Mouse (Mus musculus): ENCODE data around the gene Raly. TPM values are rescaled to one million over a fixed set of nuclear protein-coding genes. Genes with fewer than 3 reads are reported as not detected.
"Not testable (repeated sequence)": the region's sequence is repeated elsewhere in the genome, so short reads cannot be mapped to it uniquely, and the experiment has no call there.

Raly gene
- total RNA-seq, 2 experiments from 2014 or later: 78.6 to 81.5 TPM

DNA sequence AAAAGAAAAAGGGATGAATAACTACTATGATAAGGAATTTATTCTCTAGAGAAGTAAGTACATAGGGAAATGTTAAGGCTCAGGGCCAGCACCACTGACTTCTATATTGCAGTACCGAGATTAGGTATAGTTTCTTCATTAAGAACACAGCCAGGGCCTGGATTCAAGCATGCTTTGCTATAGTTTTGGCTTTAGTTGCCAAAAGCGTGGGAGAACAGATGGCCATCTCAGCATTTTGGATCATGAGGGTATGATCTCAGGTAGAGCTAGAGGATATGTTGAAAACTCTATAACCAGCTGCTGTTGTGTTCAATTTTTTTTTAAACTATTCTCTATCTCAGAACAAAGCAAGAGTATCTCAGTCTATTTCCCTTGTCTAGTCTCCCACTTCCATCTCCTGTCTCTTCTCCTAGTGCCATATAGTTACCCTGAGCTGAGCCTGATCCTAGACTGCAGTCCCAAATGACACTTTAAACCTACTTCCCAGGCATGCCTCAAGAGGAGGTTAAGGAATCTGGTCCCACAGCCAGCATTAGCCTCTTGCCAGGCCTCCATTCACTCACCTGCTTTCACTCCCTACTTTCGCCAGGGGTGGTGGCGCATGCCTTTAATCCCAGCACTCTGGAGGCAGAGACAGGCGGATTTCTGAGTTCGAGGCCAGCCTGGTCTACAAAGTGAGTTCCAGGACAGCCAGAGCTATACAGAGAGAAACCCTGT is 43.4 kb downstream of the Raly start:
- DNase-seq (ENCODE audit: low spot score in 2 of 2): no peak

DNA sequence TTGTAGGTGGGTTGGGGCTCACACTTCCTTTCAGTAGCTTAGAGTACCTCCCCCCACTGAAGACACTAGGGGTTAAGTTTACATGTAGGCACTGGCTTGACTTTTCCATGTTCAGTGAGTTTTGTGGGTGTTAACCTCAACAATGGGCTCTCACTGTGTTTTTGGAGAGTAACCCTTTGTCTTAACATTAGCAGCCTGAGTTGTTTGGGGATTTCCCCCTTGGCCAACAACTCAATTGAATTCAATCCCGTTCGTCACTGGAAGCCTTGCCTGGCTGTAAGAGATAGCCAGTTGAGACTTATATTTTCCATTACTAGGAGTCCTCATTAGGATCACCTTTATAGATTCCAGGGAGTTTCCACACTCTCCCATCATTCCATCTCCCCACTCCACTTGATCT is 45.6 kb downstream of the Raly start:
- no peak for DNase-seq (ENCODE audit: low spot score in 2 of 2)

- no peak for DNase-seq (ENCODE audit: low spot score in 2 of 2)
These were observed 57.2 kb downstream of the Raly start for GRCm38 (mm10) chr2:154848086-154848485.

DNA sequence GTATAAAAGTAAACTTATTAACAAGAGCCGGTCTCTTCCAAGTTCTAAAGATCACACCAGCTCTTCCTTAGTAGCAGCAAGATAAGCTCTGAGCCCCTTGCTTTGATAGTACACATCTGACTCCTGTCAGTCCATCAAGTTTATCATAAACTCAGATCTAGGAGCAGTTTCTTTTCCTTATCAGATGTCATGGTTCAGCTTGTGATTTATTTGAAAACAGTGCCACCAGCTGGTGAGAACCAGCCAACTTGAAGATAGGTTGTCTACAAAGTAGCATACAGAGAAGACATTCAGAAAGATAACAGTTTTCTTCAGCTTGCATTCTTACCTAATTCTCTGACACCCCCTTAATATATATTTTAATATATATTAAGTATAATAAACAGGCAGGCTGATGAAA is 64.5 kb downstream of the Raly start:
- DNase-seq (ENCODE audit: low spot score in 2 of 2): peak; percentile 54 to 79

- DNase-seq (ENCODE audit: low spot score in 2 of 2): no peak
These were observed 72.8 kb downstream of the Raly start for GRCm38 (mm10) chr2:154863672-154864071.

DNA sequence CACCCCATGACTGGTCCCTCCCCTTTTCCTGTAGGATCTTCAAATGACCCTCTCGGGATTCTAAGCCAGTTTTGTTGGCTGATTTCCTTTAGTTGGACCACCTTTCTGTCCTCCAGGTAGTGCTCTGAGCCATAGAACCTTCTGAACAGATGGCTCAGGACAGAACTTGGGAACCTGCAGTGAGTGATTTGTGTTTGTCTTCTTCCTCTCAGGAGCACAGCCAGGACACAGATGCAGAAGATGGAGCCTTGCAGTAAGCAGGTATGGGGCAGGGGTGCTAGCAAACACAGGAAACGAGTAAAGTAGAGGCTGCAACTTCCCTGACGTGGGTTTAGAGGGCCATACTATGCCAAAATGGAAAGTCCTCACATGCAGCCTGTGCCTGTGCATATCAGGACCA is 74.8 kb downstream of the Raly start:
- no peak for DNase-seq (ENCODE audit: low spot score in 2 of 2)

GRCm38 (mm10) chr2:154868106-154868505 is 77.2 kb downstream of the Raly start:
- no peak for DNase-seq (ENCODE audit: low spot score in 2 of 2)

DNA sequence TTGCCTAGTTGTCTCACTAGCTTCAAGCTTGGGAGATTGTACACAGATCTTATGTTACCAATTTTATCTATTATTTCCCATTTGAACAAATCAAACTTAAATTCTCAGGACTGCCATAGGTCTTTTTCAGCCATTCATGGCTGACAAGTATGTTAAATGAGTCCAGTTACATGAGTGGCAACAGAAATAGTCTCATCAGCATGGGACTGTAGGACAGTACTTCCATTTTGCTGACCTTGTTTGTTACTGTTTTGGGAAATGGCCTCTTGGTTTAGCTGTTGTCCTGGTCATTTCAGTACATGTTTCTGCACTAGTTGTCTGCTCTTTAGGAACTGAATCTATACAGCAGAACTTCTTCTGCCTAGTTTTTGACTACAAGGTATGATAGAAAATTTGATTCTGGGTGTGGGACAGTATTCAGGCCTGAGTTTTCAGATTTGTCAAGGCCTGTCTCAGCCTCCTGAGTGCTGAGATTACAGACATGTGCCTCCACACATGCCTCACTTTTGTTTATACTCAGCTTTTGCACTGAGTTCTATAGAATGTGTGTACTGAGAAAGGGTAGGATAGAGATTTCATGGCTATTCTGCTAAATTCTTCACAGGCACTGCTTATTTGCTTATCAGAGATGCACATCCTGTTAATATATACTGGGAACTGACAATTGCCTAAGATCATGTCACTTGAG is 79.2 kb downstream of the Raly start:
- DNase-seq (ENCODE audit: low spot score in 2 of 2): no peak

GRCm38 (mm10) chr2:154876621-154877020 is 85.7 kb downstream of the Raly start:
- peak in 1 of 2 experiments; percentile 49 for DNase-seq (ENCODE audit: low spot score in 2 of 2)

DNA sequence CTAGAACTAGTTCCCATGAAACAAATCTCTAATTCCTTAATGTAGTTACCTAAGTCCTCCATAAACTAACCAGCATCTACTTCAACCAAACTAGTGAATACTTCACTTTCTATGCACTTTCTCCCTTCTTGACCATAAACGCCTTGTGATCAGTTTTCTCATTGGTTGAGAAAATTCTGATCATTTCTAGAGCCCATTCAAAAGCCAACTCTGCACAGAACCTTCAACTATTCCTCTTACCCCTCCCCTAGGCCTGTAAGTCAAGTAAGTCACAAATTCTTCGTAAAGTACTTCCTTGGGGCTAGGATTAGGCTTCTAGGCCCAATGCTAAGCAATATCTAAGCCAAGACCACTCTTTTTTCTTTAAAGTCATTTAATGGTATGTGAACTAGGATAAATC is 100.7 kb downstream of the Raly start:
- DNase-seq (ENCODE audit: low spot score in 2 of 2): no peak

DNA sequence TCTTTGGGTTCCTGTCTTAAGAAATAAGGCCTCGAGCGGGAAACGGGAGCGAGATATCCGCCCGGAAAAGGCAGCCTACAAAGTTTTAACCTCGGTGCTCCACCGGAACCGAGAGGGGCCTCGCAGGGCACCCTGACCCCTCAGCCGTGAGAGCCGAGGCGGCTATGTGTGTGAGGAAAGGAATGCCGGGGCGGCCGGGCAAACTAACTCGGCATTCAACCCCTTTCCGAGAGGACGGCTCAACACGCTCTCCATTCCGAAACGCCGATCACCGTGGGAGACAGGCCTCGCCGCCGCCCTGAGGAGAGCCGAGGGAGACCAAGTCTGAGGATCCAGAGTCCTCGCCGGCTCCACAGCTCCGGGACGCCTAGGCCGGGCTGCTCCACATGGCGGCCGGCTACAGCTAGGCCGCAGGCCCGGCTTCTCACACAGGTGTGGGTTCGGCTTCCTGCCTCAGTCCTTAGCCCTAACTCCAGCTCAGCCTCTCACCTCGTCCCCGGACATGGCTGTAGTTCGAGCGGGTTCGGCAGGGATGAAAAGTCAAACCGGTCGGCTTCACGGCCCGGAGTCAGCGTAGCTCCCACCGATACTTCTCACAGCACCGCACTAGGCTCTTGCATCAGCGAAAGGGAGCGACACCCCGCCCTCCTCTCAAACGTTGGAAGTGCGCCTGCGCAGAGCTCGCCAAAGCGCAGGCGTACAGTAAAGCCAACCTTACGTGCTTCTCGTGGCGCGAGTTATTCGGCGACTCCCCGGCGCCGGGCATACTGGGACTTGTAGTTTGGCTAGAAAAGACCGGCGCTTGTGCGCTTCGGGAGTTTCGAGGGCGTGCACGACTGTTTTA is 101.5 kb downstream of the Raly start, which contains the start of gene Eif2s2:
TSS of gene Eif2s2 (minus strand) at position 735 of the 844 bp plus-strand sequence.
- DNase-seq (ENCODE audit: low spot score in 2 of 2): peak; percentile 94 to 98

- DNase-seq (ENCODE audit: low spot score in 2 of 2): no peak
These were observed 102.1 kb downstream of the Raly start for GRCm38 (mm10) chr2:154893045-154893385.

GRCm38 (mm10) chr2:154893548-154893947 is 102.7 kb downstream of the Raly start:
- DNase-seq (ENCODE audit: low spot score in 2 of 2): no peak

DNA sequence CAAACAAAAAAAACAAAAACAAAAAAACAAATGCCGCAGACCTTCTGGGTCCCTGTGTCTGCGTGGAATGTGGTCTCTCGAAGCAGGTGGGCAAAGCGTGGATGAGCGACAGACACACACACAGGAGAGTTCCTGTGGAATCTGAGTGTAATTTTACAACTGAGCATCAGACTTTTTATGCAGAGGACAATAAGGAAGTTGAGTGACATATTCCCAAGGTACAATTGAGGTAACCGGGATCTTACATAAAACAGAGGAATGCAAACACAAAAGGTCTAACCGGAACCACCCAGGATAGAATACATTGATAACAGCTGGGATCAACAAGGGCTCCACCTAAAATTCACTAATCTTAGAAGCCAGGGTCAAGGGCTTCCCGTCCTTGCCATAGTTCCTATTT is 108.1 kb downstream of the Raly start:
- not testable (repeated sequence) for DNase-seq (ENCODE audit: low spot score in 2 of 2)

GRCm38 (mm10) chr2:154899412-154899811 is 108.5 kb downstream of the Raly start:
- not testable (repeated sequence) for DNase-seq (ENCODE audit: low spot score in 2 of 2)

DNA sequence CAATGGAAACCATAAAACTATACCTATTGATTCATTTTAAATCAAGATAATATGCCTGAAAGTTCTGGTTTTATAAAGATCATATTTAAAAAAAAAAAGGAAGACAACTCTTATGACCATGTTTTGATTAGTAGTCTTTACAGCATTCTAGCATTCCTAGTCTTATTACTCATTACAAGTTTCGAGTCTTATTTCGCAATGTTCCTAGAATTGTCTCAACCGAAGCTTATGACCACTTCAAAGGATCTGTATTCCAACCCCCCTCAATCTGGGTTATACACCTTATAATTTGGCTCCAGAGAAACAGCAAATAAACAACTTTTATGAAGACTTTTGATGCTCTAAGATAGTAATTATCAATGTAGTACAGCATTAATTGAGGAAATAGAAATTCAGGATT is 111.2 kb downstream of the Raly start:
- no peak for DNase-seq (ENCODE audit: low spot score in 2 of 2)

GRCm38 (mm10) chr2:154905796-154906195 is 114.9 kb downstream of the Raly start:
- DNase-seq (ENCODE audit: low spot score in 2 of 2): no peak

DNA sequence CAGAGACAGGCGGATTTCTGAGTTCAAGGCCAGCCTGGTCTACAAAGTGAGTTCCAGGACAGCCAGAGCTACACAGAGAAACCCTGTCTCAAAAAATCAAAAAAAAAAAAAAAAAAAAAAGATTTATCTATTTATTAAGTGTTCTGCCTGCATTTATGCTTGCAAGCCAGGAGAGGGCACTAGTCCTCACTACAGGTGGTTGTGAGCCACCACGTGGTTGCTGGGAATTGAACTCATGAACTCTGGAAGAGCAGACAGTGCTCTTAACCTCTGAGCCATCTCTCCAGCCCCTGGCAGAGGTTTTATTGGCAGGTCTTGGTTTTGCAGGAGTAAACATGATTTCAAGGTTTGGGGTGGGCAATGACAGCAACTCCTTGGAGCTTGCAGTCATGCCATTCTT is 117.3 kb downstream of the Raly start:
- not testable (repeated sequence) for DNase-seq (ENCODE audit: low spot score in 2 of 2)

- no peak for DNase-seq (ENCODE audit: low spot score in 2 of 2)
These were observed 118.9 kb downstream of the Raly start for GRCm38 (mm10) chr2:154909789-154910188.

DNA sequence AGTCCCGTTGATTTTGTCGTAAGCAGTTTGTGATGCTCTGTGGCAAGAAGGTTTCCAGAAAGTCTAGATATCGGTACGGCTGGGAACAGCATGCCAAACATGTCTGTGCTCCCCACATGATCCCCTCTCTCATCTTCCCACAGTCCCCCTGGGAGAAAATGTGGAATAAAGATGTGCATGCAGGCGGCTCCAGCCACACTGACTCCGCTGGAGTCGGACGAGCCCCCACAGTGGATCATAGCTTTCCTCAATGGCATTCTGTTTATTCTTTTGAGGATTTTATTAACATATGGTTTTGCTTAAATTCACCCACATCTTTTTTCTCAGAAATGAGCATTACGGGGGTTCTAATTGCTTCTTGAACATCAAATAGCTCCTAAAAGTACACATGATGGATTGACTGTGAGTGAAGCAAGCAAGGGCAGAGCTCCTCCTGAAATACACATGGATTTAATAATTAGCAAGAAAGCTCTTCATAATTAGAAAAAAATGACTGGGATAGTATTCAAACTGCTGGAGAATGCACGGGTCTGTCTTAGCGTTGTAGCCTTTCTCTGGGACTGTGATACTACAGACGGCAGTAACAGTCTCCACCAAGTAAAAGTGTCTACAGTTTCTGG is 125.1 kb downstream of the Raly start:
- no peak for DNase-seq (ENCODE audit: low spot score in 2 of 2)

- DNase-seq (ENCODE audit: low spot score in 2 of 2): no peak
These were observed 125.7 kb downstream of the Raly start for GRCm38 (mm10) chr2:154916547-154916946.
